Mouse (Mus musculus): ENCODE results near the gene Gm17304.

GRCm38 (mm10) chr5:106620446-106620845 lies 11.5 kb downstream of the Gm17304 start:
- TF ChIP-seq POLR2A (IDR thresholded peaks at IDR 0.05; ENCODE audit: extremely low read depth, insufficient read depth, low read length) (no peak), CTCF (IDR thresholded peaks at IDR 0.05; ENCODE audit: extremely low read depth, insufficient read depth, low read length) (no peak)
